21 mouse cellular contexts compared by ENCODE assay signal in genomic region chr13:81130742-81131524, GRCm38 (mm10).
DNase-seq lines count a peak whose midpoint lies in the region; ATAC-seq lines count a peak whose summit lies in the region.
"Had no signal": no experiment of that assay in that cellular context is flagged by ENCODE, and none has a peak within 500 bp of the region (broad histone marks: within the 10 kb centered on the region; RNA-seq: fewer than 3 reads in every experiment).

No protein-coding gene starts in this region.

- H3K27me3 ChIP-seq in heart, embryonic 12.5 days (replicated peaks) = no peaks in the 10 kb centered on the region
- H3K27me3 ChIP-seq in kidney, embryonic 16.5 days (ENCODE audit: insufficient read depth, low read length) = no peaks in the 10 kb centered on the region
- H3K27me3 ChIP-seq in liver, embryonic 15.5 days = no peaks in the 10 kb centered on the region
- H3K27me3 ChIP-seq: forebrain, embryonic 15.5 days; hindbrain, embryonic 15.5 days; liver, embryonic 13.5 days; midbrain, embryonic 12.5 days; Patski had no signal

- DNase-seq in heart, postnatal 25 days (ENCODE audit: low spot score) = no peak
- no peak for DNase-seq in kidney, adult 8-10 months
- peak; percentile 60 for DNase-seq in MEL-GATA-1-ER (ENCODE audit: extremely low read depth, low read depth)
- no peak for DNase-seq in gastrocnemius, adult 8-10 months (ENCODE audit: low spot score in 2 of 2)
- DNase-seq in thymus, postnatal 0 days (ENCODE audit: low spot score) = no peak
- DNase-seq: adrenal gland, postnatal 14 days; cerebellum, adult 2 months; kidney, adult 11 months; kidney, postnatal 36 days; liver, embryonic 13.5 days; right cerebral cortex, adult 18-20 months; thymus, adult 18-20 months had no signal

- no peak overlapping the region for H3K4me2 ChIP-seq in heart, embryonic 12.5 days
- no peak overlapping the region for H3K4me2 ChIP-seq in kidney, embryonic 16.5 days (replicated peaks; ENCODE audit: low read depth, low read length)
- no peak overlapping the region for H3K4me2 ChIP-seq in liver, embryonic 15.5 days
- H3K4me2 ChIP-seq: forebrain, embryonic 15.5 days; hindbrain, embryonic 15.5 days; liver, embryonic 13.5 days; midbrain, embryonic 12.5 days had no signal

- H3K9me3 ChIP-seq in heart, embryonic 12.5 days (replicated peaks) = no peaks in the 10 kb centered on the region
- H3K9me3 ChIP-seq in kidney, embryonic 16.5 days (ENCODE audit: low read length) = no peaks in the 10 kb centered on the region
- H3K9me3 ChIP-seq in liver, embryonic 15.5 days (replicated peaks) = no peaks in the 10 kb centered on the region
- H3K9me3 ChIP-seq: forebrain, embryonic 15.5 days; hindbrain, embryonic 15.5 days; liver, embryonic 13.5 days; midbrain, embryonic 12.5 days had no signal

- peak; percentile 30; the same call in 1 of the 2 replicates for ATAC-seq in heart, embryonic 12.5 days (ENCODE audit: insufficient number of reproducible peaks, low FRiP score)
- 0 out of 2 replicates have a peak, but pooled peaks have one; percentile 52 for ATAC-seq in kidney, embryonic 16.5 days (ENCODE audit: low FRiP score, low TSS enrichment)
- ATAC-seq in liver, embryonic 15.5 days (ENCODE audit: insufficient read depth) = peak; percentile 53
- ATAC-seq: activated CD4-positive, CD25-positive, alpha-beta regulatory T cell, adult 4 months; forebrain, embryonic 15.5 days; Patski had no signal

- no peaks in the 10 kb centered on the region for H3K36me3 ChIP-seq in heart, embryonic 12.5 days
- H3K36me3 ChIP-seq in kidney, embryonic 16.5 days (ENCODE audit: insufficient read depth, low read length) = no peaks in the 10 kb centered on the region
- H3K36me3 ChIP-seq in liver, embryonic 15.5 days (replicated peaks) = no peaks in the 10 kb centered on the region
- H3K36me3 ChIP-seq: forebrain, embryonic 15.5 days; hindbrain, embryonic 15.5 days; liver, embryonic 13.5 days; midbrain, embryonic 12.5 days had no signal

- no peak overlapping the region for H3K9ac ChIP-seq in heart, embryonic 12.5 days
- no peak overlapping the region for H3K9ac ChIP-seq in kidney, embryonic 16.5 days (replicated peaks; ENCODE audit: low read length)
- H3K9ac ChIP-seq in liver, embryonic 15.5 days = no peak overlapping the region
- H3K9ac ChIP-seq: forebrain, embryonic 15.5 days; hindbrain, embryonic 15.5 days; liver, embryonic 13.5 days; midbrain, embryonic 12.5 days had no signal

- H3K4me3 ChIP-seq in heart, embryonic 12.5 days = no peak overlapping the region
- no peak overlapping the region for H3K4me3 ChIP-seq in kidney, embryonic 16.5 days (ENCODE audit: low read length)
- no peak overlapping the region for H3K4me3 ChIP-seq in liver, embryonic 15.5 days (replicated peaks)
- H3K4me3 ChIP-seq: erythroblast, embryonic 14.5 days; forebrain, embryonic 15.5 days; hindbrain, embryonic 15.5 days; liver, embryonic 13.5 days; midbrain, embryonic 12.5 days had no signal

- peak overlapping the region; percentile 65 for H3K27ac ChIP-seq in heart, embryonic 12.5 days (ENCODE audit: poor library complexity, severe bottlenecking)
- no peak overlapping the region for H3K27ac ChIP-seq in kidney, embryonic 16.5 days (ENCODE audit: low read length)
- peak overlapping the region; percentile 1; the same call in 1 of the 2 replicates for H3K27ac ChIP-seq in liver, embryonic 15.5 days (replicated peaks)
- H3K27ac ChIP-seq: forebrain, embryonic 15.5 days; hindbrain, embryonic 15.5 days; liver, embryonic 13.5 days; midbrain, embryonic 12.5 days had no signal

- intact Hi-C loops in heart, postnatal 25 days (cut with DNase I) = loop anchor here (5.0 kb wide), 1 partner anchor 189 kb away; no protein-coding TSS in a partner anchor

- 32% methylated on average over 4 of the region's 4 CpGs for WGBS in heart, embryonic 12.5 days
- 49% methylated on average over 4 of the region's 4 CpGs for WGBS in kidney, embryonic 16.5 days
- 43% methylated on average over 4 of the region's 4 CpGs for WGBS in liver, embryonic 15.5 days (ENCODE audit: insufficient replicate concordance)

- H3K4me1 ChIP-seq in heart, embryonic 12.5 days (replicated peaks) = peaks cover 43% of the 10 kb centered on the region
- peaks cover 6% of the 10 kb centered on the region for H3K4me1 ChIP-seq in kidney, embryonic 16.5 days (ENCODE audit: insufficient read depth, low read length)
- peaks cover 4% of the 10 kb centered on the region; the same call in 1 of the 2 replicates for H3K4me1 ChIP-seq in liver, embryonic 15.5 days (replicated peaks)
